Mouse (Mus musculus): ENCODE results near the gene Szt2. TPM values are rescaled to one million over a fixed set of nuclear protein-coding genes. Genes with fewer than 3 reads are reported as not detected.

Szt2 gene
- total RNA-seq, 2 experiments from 2014 or later: 31.3 to 41.2 TPM

GRCm38 (mm10) chr4:118415779-118416178, 6.7 kb upstream of the Szt2 start:
- no peak for DNase-seq (ENCODE audit: extremely low spot score in 1 of 2, low spot score in 1 of 2)

- no peak for DNase-seq (ENCODE audit: extremely low spot score in 1 of 2, low spot score in 1 of 2)
Observed at GRCm38 (mm10) chr4:118413553-118413952, 4.5 kb upstream of the Szt2 start.

GRCm38 (mm10) chr4:118410871-118411270, 1.8 kb upstream of the Szt2 start:
- no peak for DNase-seq (ENCODE audit: extremely low spot score in 1 of 2, low spot score in 1 of 2)

- no peak for DNase-seq (ENCODE audit: extremely low spot score in 1 of 2, low spot score in 1 of 2)
Observed at GRCm38 (mm10) chr4:118402701-118403100, 6.4 kb downstream of the Szt2 start.

GRCm38 (mm10) chr4:118401918-118402317, 7.2 kb downstream of the Szt2 start:
- DNase-seq (ENCODE audit: extremely low spot score in 1 of 2, low spot score in 1 of 2): no peak

- DNase-seq (ENCODE audit: extremely low spot score in 1 of 2, low spot score in 1 of 2): no peak
Observed at GRCm38 (mm10) chr4:118401421-118401820, 7.7 kb downstream of the Szt2 start.

GRCm38 (mm10) chr4:118398400-118398799, 10.7 kb downstream of the Szt2 start:
- no peak for DNase-seq (ENCODE audit: extremely low spot score in 1 of 2, low spot score in 1 of 2)

- DNase-seq (ENCODE audit: extremely low spot score in 1 of 2, low spot score in 1 of 2): no peak
Observed at GRCm38 (mm10) chr4:118396433-118396832, 12.6 kb downstream of the Szt2 start.

- no peak for DNase-seq (ENCODE audit: extremely low spot score in 1 of 2, low spot score in 1 of 2)
Observed at GRCm38 (mm10) chr4:118395289-118395688, 13.8 kb downstream of the Szt2 start.

GRCm38 (mm10) chr4:118394505-118394904, 14.6 kb downstream of the Szt2 start:
- DNase-seq (ENCODE audit: extremely low spot score in 1 of 2, low spot score in 1 of 2): no peak

- DNase-seq (ENCODE audit: extremely low spot score in 1 of 2, low spot score in 1 of 2): no peak
Observed at GRCm38 (mm10) chr4:118390146-118390545, 18.9 kb downstream of the Szt2 start.

GRCm38 (mm10) chr4:118387316-118387715, 21.8 kb downstream of the Szt2 start:
- no peak for DNase-seq (ENCODE audit: extremely low spot score in 1 of 2, low spot score in 1 of 2)

GRCm38 (mm10) chr4:118383271-118383670, 25.8 kb downstream of the Szt2 start:
- DNase-seq (ENCODE audit: extremely low spot score in 1 of 2, low spot score in 1 of 2): no peak

- DNase-seq (ENCODE audit: extremely low spot score in 1 of 2, low spot score in 1 of 2): no peak
Observed at GRCm38 (mm10) chr4:118375999-118376398, 33.1 kb downstream of the Szt2 start.

GRCm38 (mm10) chr4:118371822-118372221, 37.3 kb downstream of the Szt2 start:
- DNase-seq (ENCODE audit: extremely low spot score in 1 of 2, low spot score in 1 of 2): no peak

GRCm38 (mm10) chr4:118368616-118369015, 40.5 kb downstream of the Szt2 start:
- no peak for DNase-seq (ENCODE audit: extremely low spot score in 1 of 2, low spot score in 1 of 2)

- DNase-seq (ENCODE audit: extremely low spot score in 1 of 2, low spot score in 1 of 2): no peak
Observed at GRCm38 (mm10) chr4:118367551-118367950, 41.5 kb downstream of the Szt2 start.

GRCm38 (mm10) chr4:118365991-118366390, 43.1 kb downstream of the Szt2 start:
- no peak for DNase-seq (ENCODE audit: extremely low spot score in 1 of 2, low spot score in 1 of 2)

GRCm38 (mm10) chr4:118364641-118365040, 44.4 kb downstream of the Szt2 start:
- no peak for DNase-seq (ENCODE audit: extremely low spot score in 1 of 2, low spot score in 1 of 2)

- DNase-seq (ENCODE audit: extremely low spot score in 1 of 2, low spot score in 1 of 2): no peak
Observed at GRCm38 (mm10) chr4:118363985-118364384, 45.1 kb downstream of the Szt2 start.

GRCm38 (mm10) chr4:118362879-118363278, 46.2 kb downstream of the Szt2 start:
- DNase-seq (ENCODE audit: extremely low spot score in 1 of 2, low spot score in 1 of 2): no peak

- DNase-seq (ENCODE audit: extremely low spot score in 1 of 2, low spot score in 1 of 2): no peak
Observed at GRCm38 (mm10) chr4:118361451-118361850, 47.6 kb downstream of the Szt2 start.
